Mouse (Mus musculus) frontal cortex, postnatal 36 days (tissue): ENCODE results near the gene Efhc1.

Source experiments
- DNase-seq, 2 experiments: peaks; one replicate each; pipeline ENCODE4 v3.0.0; 2022; ENCODE audit warnings: low spot score in 2 of 2

Efhc1 gene

GRCm38 (mm10) chr1:21007941-21008701 lies 56.7 kb downstream of the Efhc1 start:
- no peak for DNase-seq

- DNase-seq: no peak
Observed at GRCm38 (mm10) chr1:21008891-21009290, 57.5 kb downstream of the Efhc1 start.

- DNase-seq: no peak
Observed at GRCm38 (mm10) chr1:21010282-21010800, 58.9 kb downstream of the Efhc1 start.

- DNase-seq: peak in 1 of 2 experiments; percentile 27
Observed at GRCm38 (mm10) chr1:21014463-21014862, 63.0 kb downstream of the Efhc1 start.

- DNase-seq: no peak
Observed at GRCm38 (mm10) chr1:21023101-21023500, 71.7 kb downstream of the Efhc1 start.

- DNase-seq: no peak
Observed at GRCm38 (mm10) chr1:21025203-21025602, 73.8 kb downstream of the Efhc1 start.

GRCm38 (mm10) chr1:21026534-21026933 lies 75.1 kb downstream of the Efhc1 start:
- no peak for DNase-seq

GRCm38 (mm10) chr1:21029000-21029399 lies 77.6 kb downstream of the Efhc1 start:
- DNase-seq: no peak

GRCm38 (mm10) chr1:21031650-21032049 lies 80.2 kb downstream of the Efhc1 start:
- DNase-seq: no peak

- no peak for DNase-seq
Observed at GRCm38 (mm10) chr1:21033065-21033791, 81.8 kb downstream of the Efhc1 start.

- DNase-seq: no peak
Observed at GRCm38 (mm10) chr1:21033792-21034119, 82.3 kb downstream of the Efhc1 start.

- DNase-seq: no peak
Observed at GRCm38 (mm10) chr1:21035878-21036277, 84.5 kb downstream of the Efhc1 start.

- no peak for DNase-seq
Observed at GRCm38 (mm10) chr1:21037881-21038601, 86.6 kb downstream of the Efhc1 start.

GRCm38 (mm10) chr1:21039564-21039963 lies 88.1 kb downstream of the Efhc1 start:
- DNase-seq: no peak

GRCm38 (mm10) chr1:21040173-21040572 lies 88.7 kb downstream of the Efhc1 start:
- DNase-seq: no peak
